Mouse (Mus musculus) right cerebral cortex, postnatal 14 days (tissue): ENCODE results near the gene Mlx.

Experiments used
- DNase-seq: peaks from one replicate; pipeline ENCODE4 v3.0.0; 2022

Gene Mlx

DNA sequence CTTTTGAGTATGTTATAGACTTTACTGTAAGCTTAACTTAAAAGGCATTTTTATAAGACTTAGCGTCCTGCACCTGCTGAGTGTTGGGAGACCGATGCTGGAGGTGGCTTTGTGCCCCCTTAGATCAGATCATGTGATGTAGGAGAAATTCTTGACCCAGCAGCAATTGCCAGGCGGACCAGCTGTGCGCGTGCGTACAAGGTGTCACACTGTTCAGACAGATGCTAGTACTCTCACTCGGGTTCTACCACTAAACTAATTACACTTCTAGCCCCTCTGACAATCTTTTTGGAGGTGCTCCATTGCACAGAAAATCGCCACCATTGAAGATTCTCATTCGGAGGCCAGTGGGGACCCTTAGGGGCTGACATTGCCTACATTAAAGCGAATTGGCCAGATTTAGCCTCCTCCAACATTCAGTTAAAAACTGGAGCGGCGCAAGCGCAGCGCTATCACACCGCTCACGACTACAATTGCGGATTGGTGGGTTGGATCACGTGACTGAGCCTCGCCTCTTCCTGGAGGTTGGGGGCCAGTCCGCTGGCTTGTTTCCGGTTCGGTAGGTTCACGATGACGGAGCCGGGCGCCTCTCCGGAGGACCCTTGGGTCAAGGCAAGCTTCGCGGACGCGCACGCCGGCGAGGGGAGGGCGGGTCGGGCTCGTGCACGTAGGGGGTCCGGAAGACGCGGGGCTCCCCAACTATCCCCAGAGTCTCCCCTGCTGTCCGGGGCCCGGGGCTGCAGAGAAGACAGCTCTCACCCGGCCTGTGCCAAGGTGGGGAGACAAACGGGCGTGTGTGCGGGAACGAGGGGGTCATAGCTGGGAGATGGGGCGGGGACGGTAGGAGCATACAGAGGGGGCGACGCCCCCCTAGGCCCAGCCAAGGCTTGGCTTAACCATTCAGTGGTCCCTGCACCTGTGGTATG, at the start of gene Mlx:
Gene Mlx (plus strand): TSS at position 522 of the 926 bp plus-strand sequence.
- peak; percentile 91 for DNase-seq

DNA sequence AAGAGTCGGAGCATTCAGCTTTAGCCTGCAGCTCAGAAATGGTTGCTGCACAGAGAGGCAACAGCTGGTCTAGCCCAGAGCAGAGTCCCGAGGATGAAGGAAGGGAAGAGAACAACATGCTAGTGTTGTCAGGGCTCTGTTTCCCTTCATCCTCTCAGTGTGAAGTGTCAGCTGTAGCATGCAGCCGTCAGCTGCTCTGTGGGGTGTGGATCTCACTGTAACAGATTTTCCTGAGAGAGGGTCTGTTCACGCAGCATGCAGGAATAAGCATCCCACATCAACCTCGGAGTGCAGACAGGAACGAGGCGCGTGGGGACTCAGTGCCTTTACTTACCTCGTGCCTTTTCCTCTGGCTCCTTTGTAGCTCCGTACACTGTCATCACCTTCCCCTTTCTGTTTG, 49.3 kb upstream of the Mlx start:
- DNase-seq, result no peak

DNA sequence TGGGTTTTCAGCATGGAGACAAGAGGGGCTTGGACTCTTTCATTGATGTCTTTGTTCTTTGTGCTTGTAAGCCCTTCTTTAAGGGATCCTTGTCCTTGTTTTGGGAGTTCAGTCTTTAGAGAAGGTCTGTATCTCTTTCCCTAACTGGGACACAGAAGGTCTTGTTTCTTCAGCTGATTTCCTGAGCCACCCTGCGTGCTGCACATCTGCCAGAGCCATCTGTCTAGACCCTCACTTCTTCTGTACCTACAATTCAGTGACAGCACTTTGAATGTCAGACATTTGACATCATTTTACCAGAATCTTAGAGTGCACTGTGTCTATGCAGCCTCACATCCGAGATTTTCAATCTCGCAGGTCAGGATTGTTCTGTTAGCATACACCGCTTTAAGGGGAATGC, 41.3 kb upstream of the Mlx start:
- DNase-seq, result no peak

DNA sequence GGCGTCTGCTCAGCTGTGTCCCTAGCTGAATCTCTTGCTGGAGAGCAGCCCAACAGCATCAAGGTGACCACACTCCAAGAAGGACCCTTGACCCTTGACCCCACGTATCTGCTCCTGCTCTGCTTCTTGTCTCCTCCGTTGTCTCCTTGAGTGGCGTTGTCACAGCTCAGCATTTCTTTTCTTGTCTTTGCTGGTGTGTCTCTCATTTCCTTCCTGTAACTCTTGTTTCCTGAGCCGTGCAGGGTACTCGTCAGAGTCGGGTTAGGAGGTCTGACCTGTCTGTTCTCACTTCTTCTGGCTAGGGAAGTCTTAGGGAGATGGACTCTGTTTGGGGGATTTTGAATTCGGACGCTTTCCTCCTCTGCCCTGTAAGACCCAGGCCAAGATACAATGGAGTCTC, 40.6 kb upstream of the Mlx start:
- no peak for DNase-seq

DNA sequence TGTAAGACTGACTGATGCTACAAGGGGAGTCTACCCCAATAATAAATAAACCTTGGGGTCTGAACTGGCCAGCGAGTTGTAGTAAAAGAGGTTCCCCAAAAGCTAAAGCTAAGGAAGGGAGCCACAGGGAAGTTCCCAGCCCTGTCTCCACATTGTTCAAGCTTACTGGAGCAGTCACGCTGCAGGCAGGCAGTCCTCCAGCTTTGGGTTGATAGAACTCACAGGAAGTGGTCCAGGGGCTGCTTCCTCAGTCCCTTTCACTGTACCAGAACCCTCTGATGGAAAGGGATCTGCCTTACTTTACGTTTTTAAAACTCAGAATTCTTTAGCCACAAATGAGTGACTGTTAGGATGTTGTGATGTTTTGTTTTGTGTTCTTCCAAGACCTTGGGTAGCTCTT, 39.6 kb upstream of the Mlx start:
- no peak for DNase-seq

DNA sequence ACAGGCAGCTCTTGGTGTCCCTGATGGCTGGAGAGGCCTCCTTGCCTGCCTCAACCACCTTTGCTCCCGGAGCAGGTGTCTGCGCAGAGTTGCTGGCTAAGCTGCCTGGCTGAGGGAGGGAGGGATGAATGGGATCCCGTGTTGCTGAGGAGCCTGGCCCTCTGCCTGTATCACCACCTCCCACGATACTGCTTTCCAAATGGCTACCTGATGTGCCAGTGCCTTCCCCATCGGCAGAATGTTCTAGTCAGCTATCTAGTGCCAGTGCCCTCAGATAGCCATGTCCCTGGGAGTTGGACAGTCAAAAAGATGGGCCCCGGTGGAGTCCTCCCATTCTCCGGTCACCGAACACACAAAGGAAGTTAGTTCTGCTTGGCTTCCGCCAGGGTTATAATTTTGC, 36.7 kb upstream of the Mlx start:
- DNase-seq, result no peak

DNA sequence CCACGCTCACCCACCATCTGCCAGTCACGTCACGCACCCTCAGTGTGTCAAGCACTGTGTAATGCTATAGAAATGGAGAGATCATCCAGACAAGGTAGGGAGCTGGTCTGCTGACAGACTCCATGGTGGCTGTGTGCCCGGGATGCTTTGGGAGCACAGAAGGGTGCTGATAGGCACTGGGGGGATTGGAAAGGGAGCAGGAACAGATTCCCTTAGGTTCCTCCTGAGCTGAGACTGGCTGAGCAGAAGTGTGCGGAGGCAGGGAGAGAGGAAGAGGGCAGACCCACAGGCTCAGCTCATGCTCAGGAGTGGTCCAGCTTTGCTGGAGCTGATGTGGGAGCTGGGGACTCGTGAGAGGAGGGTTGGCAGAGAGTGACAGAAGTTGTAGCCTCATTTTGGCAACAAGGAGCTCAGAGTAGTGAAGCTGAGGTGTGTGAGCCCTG, 36.0 kb upstream of the Mlx start:
- DNase-seq, result no peak

DNA sequence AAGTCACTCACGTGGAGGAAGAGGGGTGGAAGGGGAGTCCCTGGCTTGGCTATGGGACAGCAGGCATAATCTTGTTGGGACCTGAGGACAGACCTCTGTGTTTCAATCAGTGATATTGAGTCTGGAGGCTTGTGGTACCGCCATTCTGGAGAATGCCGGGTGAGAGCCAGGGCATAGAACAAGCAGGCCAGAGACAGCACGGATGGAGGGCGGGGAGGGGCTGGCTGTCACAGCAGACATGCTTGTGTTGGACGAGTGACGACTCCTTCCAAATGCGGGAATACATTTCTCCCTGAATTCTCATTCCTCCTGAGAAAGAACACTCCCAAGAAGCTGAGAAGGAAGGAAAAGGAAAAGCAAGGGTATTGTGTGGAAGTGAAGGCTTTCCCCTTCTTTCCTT, 35.5 kb upstream of the Mlx start:
- DNase-seq, result no peak

DNA sequence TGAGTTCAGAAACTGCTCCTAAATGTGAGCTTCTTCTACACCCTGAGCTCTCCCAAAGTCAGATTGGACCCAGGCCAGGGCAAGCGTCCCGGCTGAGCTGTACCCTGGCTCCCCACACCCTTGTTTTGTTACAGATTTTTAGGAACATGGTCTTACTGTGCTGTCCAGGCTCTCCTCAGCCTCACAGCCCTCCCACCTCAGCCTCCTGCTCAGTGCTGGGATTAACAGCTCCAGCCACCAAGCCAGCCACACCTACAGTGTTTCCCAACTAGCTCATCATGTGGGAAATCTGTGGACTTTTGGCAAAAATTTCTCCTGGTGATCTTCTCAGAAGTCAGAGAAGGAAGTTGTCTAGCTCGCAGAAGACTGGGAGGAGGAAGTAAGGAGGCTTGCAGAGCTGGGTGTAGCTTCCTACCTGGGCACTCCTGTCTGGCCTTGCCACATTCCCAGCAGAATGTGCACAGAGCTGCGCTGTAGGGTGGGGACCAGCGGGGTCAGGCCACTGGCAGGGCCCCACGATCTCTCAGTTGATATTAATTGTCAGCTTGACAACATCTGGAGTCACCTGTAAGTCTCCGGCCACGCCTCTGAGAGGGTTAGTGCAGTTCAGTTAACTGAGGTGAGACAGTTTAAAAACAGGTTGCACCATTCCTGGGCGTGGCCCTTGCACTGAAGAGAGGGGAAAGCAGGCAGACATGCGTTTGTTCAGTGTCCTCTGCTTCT, 34.2 kb upstream of the Mlx start:
- no peak for DNase-seq

DNA sequence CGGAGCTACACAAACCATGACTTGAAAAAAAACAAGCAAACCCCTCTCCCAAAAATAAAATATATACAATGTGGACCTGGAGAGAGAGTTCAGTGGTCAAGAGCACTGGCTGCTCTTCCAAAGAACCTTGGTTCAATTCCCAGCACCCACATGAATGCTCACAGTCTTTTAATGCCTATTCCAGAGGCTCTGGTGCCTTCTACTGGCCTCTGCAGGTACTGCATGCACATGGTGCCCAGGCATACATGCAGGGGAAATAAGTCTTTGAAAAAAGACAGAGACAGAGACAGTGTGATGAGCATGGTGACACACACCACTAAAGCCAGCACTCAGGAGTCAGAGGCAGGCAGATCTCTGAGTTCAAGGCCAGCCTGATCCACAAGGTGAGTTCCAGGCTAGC, 33.1 kb upstream of the Mlx start:
- no peak for DNase-seq

DNA sequence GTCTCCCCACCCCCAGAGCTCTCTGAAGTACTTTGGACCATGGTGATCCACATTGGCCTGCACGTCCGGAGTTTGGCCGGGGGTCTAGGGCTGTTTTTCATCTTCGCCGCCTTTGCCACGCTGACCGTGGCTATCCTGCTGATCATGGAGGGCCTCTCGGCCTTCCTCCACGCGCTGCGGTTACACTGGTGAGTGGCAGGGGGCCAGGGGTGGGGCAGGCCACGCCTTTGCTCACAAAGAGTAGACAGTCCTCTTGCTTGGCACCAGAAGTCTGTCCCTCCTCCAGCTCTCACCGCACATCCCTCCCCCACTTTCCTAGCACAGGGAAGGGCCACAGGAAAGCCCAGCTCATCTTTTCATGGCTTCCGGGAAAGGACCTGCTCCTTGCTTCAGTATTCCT, 31.7 kb upstream of the Mlx start:
- no peak for DNase-seq

DNA sequence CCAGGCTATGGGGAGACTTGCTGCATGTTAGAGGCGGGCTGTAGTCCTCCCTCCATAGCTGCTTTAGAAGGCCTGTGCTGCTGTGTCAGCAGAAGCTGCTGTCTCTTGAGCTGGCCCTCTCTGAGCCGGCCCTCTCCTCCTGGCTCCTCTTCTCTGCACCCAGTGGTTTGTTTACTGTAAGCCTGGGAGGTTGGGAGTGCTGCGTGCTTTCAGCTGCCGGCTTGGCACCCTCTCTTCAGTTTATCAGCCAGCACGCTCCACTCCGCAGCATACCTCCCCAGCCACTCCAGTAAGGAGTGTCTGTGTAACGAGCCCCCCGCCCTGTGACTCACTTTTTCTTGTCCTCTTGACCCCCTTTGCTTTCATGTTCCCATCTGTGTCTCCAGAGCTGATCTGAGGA, 30.2 kb upstream of the Mlx start:
- no peak for DNase-seq

DNA sequence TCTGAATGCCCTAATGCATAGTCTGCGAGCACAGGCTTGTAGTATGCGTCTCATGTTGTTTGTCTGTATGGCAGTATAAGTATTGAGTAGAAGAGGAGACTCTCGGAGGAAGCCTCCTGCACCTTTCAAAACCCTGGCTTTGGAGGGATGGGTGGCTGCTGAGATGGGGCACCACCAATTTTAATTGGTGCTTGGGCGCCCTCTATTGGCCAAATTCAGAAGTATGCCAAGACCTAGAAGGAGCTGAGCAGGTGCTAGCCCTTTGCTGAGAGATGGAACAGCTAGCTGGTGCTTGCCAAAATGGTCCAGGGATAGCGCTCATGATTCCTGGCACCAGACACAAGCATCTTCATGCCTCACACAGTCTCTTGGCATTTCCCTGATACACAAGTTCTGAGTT, 29.2 kb upstream of the Mlx start:
- peak; percentile 85 for DNase-seq

DNA sequence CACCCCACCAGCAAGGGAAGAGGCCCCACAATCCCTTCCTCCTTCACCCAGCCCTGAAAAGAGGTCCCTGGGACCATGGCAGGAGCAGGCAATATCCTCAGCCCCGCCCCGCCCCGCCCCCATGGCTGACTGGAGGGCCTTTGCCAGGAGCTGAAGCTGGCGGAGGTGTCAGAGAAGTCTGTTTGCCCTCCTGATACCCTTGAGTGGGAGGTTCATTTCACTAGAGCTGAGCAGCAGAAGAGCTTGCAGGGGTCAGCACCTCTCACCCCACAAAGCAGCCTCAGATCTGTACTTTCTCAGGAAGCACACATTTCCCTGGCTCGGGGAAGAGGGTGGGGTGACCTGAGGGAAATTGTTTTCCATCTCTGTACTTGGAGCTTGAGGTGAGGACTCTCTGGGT, 28.4 kb upstream of the Mlx start:
- no peak for DNase-seq

DNA sequence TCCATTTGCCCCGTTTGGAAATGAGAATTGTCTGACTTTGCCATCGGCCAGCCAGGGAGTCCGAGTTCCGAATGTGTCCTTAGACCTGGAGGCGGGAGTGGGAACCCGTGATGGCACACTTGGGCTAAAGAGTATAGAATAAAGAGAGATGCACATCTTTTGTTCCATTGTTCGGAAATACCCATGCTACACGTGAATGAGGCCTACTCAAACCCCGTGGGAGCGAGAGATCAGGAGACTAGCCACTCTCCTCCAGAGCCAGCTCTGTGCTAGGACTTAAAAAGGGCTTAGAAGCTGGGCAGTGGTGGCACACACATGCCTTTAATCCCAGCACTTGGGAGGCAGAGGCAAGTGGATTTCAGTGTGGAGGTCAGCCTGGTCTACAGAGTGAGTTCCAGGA, 27.6 kb upstream of the Mlx start:
- DNase-seq, result no peak

DNA sequence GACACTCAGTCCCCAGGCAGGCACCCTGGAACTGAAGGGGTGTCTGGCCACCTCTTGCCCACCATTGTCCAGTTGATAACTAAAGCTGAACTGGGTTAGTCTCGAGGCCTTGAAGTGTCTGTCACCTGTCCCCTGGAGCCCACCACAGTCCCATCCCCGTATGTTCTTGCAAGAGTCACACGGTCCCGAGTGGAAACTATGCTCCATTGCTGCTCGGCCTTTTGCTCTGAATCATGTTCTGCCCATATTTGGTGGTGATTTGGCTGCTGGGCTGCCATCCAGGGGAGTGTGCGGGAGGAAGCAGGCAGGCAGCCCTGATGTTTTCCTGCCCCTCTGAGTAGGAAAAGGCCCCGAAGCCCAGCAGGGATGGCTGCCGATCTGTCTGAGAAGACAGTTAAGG, 27.0 kb upstream of the Mlx start:
- peak; percentile 62 for DNase-seq

DNA sequence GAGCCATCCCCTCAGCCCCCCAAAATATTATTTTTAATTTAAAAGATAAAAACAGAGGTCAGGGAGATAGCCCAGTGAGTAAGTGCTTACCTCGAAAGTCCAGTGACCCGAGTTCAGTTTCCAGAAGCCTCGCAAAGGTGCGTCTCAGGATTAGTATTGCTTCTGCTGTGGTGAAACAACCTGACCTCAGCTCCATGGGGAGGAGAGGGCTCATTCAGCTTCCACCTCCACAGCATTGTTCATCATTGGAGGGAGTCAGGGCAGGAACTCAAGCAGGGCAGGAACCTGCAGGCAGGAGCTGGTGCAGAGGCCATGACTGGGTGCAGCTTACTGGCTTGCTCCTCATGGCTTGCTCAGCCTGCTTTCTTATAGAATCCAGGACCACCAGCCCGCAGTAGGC, 26.0 kb upstream of the Mlx start:
- DNase-seq, result no peak

DNA sequence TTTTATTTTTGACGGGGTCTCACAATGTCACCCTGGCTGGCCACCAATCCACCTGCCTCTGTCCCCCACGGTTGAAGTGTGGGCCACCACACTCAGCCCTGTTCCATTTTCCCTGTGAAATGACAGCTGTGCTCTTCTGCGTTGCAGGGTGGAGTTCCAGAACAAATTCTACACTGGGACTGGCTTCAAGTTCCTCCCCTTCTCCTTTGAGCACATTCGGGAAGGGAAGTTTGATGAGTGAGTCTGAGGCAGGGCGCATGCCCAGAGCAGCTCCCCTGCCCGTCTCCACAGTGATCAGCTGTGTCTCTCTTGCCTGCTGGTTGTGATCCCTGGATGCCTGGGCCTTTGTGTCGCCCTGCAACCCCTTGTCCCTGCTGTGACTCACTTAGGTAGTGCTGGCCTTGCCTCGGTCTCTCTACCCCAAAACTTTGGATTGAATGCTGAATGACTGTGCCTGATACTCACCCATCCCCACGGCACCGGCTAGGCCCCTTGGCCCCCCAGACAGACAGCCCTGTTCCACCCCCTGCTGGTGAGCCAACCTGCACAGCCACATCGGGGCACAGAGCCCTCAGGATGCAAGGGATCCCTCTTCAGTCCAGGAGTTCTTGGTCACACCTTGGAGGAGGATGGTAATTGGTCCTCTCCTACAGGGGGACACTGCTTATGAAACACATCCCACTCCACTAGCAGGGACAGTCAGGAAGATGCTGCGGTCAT, 24.8 kb upstream of the Mlx start:
- DNase-seq, result no peak

DNA sequence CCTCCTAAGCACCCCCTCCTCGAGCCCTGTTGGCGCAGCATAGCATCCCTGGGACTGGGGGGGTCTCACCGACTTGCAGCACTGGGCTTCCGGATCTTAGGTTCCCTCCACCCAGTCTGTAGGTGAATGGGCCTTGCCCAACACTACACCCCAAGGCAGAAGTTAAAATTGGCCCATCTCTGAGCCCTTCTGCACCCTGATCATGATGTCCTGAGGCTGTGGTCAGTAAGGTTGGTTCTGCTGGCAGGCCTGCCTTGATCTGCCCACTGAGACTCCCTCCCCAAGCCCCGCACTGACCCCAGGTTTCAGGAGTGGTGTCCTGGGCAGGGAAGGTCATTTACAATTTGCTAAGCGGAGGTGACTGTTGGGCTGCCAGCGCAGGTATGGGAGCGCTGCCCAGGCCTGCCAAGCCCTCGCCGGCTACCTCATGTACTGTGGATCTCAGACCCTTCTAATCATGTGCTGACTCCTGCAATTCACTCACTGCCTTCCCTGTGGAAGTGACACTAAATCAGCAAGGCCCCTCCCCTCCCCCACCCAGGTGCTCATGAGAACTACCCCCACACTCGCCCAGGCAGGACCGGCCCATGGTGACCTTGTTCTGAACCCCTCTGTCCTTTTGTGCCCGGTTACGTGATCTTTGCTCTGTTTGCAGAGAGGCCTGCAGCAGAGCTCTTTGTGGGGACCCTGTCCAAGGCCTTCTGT, 24.0 kb upstream of the Mlx start:
- DNase-seq, result no peak

DNA sequence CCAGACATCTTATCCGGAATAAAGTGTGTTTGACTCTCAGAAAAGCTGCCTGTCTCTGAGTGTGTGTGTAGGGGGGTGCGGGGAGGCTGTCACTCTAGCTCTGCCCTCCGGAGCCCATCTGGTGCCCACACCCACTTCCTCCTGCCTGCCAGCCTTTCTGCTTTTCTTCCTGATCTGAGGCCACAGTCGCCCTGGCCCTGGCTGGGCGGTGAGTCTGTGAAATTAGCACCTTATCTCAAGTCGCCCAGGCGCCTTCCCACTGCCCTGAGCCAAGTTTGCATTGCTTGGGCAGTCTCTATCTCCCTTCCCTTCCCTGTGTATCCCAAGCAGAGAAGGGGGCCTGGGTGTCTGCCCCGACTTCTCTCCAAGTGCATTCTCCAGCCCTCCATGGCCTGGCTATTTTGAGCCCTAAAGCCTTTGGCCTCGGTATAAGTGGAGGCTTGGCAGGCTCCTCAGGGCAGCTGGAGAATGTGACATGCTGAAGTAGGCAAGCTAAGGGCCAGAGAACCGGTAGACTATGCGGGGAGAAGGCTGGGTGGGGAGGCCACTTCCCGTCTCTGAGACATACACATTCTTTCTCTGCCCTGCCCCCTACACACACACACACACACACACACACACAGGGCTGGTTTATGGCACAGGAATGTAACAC, 23.3 kb upstream of the Mlx start:
- peak; percentile 49 for DNase-seq

DNA sequence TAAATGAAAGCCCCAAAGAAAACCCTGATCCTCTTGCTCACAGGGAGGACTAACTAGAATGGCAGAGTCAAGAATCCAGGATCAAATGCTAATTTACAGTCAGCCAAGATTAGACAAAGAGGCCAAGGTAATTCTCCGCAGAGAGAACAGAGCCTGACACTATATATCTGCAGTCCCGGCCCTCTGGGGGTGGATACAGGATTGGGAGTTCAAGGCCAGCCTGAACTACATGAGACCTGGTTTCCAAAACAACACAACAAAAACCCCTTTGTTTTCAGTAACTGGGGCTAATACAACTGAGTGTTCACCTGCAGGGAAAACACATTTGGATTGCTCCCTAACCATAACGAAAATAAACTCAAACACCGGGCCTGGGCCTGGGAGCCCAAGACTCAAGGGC, 22.6 kb upstream of the Mlx start:
- no peak for DNase-seq

DNA sequence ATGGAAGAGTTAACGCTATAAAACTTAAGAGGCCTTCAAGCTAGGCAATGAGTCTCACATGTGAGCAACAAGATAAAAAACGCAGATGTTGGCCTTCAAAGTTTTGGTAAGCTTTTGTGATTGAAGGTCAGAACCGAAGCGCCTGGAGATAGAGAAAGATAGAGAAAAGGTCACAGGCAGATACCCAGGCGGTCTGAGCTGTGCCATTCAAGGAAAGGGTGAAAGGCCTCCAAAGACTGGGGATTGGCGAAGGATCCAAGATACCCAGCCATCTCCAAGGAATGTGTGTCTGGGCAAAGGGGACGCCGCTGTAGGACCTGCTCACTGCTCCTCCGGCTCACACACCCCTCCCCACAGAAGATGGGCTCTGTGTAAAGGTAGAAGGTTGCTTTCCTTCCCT, 22.1 kb upstream of the Mlx start:
- no peak for DNase-seq
